ENCODE assay signal across 13 mouse cellular contexts in genomic region chr11:117030018-117030417, GRCm38 (mm10).
DNase-seq lines count a peak whose midpoint lies in the region; ATAC-seq lines count a peak whose summit lies in the region.
"Had no signal": no experiment of that assay in that cellular context is flagged by ENCODE, and none has a peak within 500 bp of the region (broad histone marks: within the 10 kb centered on the region; RNA-seq: fewer than 3 reads in every experiment).

No protein-coding gene starts in this region.

- no peaks in the 10 kb centered on the region for H3K9me3 ChIP-seq in heart, embryonic 11.5 days (replicated peaks; ENCODE audit: control insufficient read depth, low read length)
- 0 out of 2 replicates have a peak, but pooled peaks cover 4% of the 10 kb centered on the region for H3K9me3 ChIP-seq in midbrain, embryonic 10.5 days (replicated peaks)
- H3K9me3 ChIP-seq in midbrain, embryonic 11.5 days (ENCODE audit: control insufficient read depth, low read length) = no peaks in the 10 kb centered on the region
- H3K9me3 ChIP-seq in hindbrain, embryonic 16.5 days (ENCODE audit: control insufficient read depth, low read length) = no peaks in the 10 kb centered on the region
- H3K9me3 ChIP-seq in neural tube, embryonic 15.5 days (replicated peaks) = no peaks in the 10 kb centered on the region

- 0 out of 2 replicates have a peak overlapping the region, but pooled peaks have one; percentile 34 for H3K9ac ChIP-seq in heart, embryonic 11.5 days (ENCODE audit: low read depth, low read length)
- H3K9ac ChIP-seq in midbrain, embryonic 11.5 days (ENCODE audit: low read length) = no peak overlapping the region
- no peak overlapping the region for H3K9ac ChIP-seq in hindbrain, embryonic 16.5 days (ENCODE audit: low read depth, low read length)
- no peak overlapping the region for H3K9ac ChIP-seq in neural tube, embryonic 15.5 days (replicated peaks)

- peak overlapping the region; percentile 19; the same call in 1 of the 2 replicates for H3K4me2 ChIP-seq in heart, embryonic 11.5 days
- no peak overlapping the region for H3K4me2 ChIP-seq in midbrain, embryonic 11.5 days
- no peak overlapping the region for H3K4me2 ChIP-seq in hindbrain, embryonic 16.5 days (ENCODE audit: low read length)
- H3K4me2 ChIP-seq in neural tube, embryonic 15.5 days = no peak overlapping the region

- intact Hi-C loops in heart, postnatal 36 days (cut with DNase I) = no loop called here

- 0 out of 2 replicates have a peak, but pooled peaks cover 3% of the 10 kb centered on the region for H3K27me3 ChIP-seq in heart, embryonic 11.5 days (ENCODE audit: control insufficient read depth, insufficient read depth, low read length)
- peaks cover 8% of the 10 kb centered on the region for H3K27me3 ChIP-seq in midbrain, embryonic 10.5 days (ENCODE audit: low read depth, poor library complexity, severe bottlenecking)
- H3K27me3 ChIP-seq in midbrain, embryonic 11.5 days (ENCODE audit: control insufficient read depth, insufficient read depth, low read length) = no peaks in the 10 kb centered on the region
- H3K27me3 ChIP-seq in hindbrain, embryonic 16.5 days (replicated peaks; ENCODE audit: control insufficient read depth, insufficient read depth, low read length) = no peaks in the 10 kb centered on the region
- no peaks in the 10 kb centered on the region for H3K27me3 ChIP-seq in neural tube, embryonic 15.5 days (replicated peaks)

- no peak for ATAC-seq in heart, embryonic 11.5 days (replicated peaks; ENCODE audit: insufficient number of reproducible peaks, low FRiP score, low TSS enrichment)
- no peak for ATAC-seq in midbrain, embryonic 11.5 days (ENCODE audit: low FRiP score)
- no peak for ATAC-seq in hindbrain, embryonic 16.5 days
- ATAC-seq in neural tube, embryonic 15.5 days (ENCODE audit: low FRiP score) = no peak

- 24% methylated on average over 3 of the region's 3 CpGs for WGBS in heart, embryonic 11.5 days (ENCODE audit: insufficient replicate concordance)
- WGBS in midbrain, embryonic 10.5 days = 72% methylated on average over 3 of the region's 3 CpGs
- 60% methylated on average over 3 of the region's 3 CpGs for WGBS in midbrain, embryonic 11.5 days
- 24% methylated on average over 3 of the region's 3 CpGs for WGBS in hindbrain, embryonic 16.5 days
- WGBS in neural tube, embryonic 15.5 days = 9% methylated on average over 3 of the region's 3 CpGs

- peaks cover 24% of the 10 kb centered on the region for H3K4me1 ChIP-seq in heart, embryonic 11.5 days (ENCODE audit: control insufficient read depth, insufficient read depth, low read length)
- peaks cover 38% of the 10 kb centered on the region for H3K4me1 ChIP-seq in midbrain, embryonic 10.5 days
- H3K4me1 ChIP-seq in midbrain, embryonic 11.5 days (ENCODE audit: control insufficient read depth, insufficient read depth, low read length) = no peaks in the 10 kb centered on the region
- peaks cover 29% of the 10 kb centered on the region for H3K4me1 ChIP-seq in hindbrain, embryonic 16.5 days (ENCODE audit: control insufficient read depth, insufficient read depth, low read depth, low read length)
- H3K4me1 ChIP-seq in neural tube, embryonic 15.5 days = peaks cover 45% of the 10 kb centered on the region

- H3K36me3 ChIP-seq in heart, embryonic 11.5 days (ENCODE audit: control insufficient read depth, insufficient read depth, low read length) = no peaks in the 10 kb centered on the region
- H3K36me3 ChIP-seq in midbrain, embryonic 10.5 days = no peaks in the 10 kb centered on the region
- no peaks in the 10 kb centered on the region for H3K36me3 ChIP-seq in midbrain, embryonic 11.5 days (ENCODE audit: control insufficient read depth, insufficient read depth, low read length)
- H3K36me3 ChIP-seq in hindbrain, embryonic 16.5 days (ENCODE audit: control insufficient read depth, insufficient read depth, low read length) = no peaks in the 10 kb centered on the region
- H3K36me3 ChIP-seq in neural tube, embryonic 15.5 days = no peaks in the 10 kb centered on the region
- H3K36me3 ChIP-seq: G1E had no signal

- no peak overlapping the region for H3K4me3 ChIP-seq in heart, embryonic 11.5 days (ENCODE audit: low read depth, low read length)
- H3K4me3 ChIP-seq in midbrain, embryonic 10.5 days = no peak overlapping the region
- no peak overlapping the region for H3K4me3 ChIP-seq in midbrain, embryonic 11.5 days (ENCODE audit: low read depth, low read length)
- no peak overlapping the region for H3K4me3 ChIP-seq in hindbrain, embryonic 16.5 days (ENCODE audit: low read length)
- no peak overlapping the region for H3K4me3 ChIP-seq in neural tube, embryonic 15.5 days (replicated peaks)

- H3K27ac ChIP-seq in heart, embryonic 11.5 days (ENCODE audit: low read depth, low read length) = no peak overlapping the region
- H3K27ac ChIP-seq in midbrain, embryonic 10.5 days (replicated peaks) = 0 out of 2 replicates have a peak overlapping the region, but pooled peaks have one; percentile 23
- H3K27ac ChIP-seq in midbrain, embryonic 11.5 days (ENCODE audit: low read depth, low read length) = no peak overlapping the region
- peak overlapping the region; percentile 3; the same call in 1 of the 2 replicates for H3K27ac ChIP-seq in hindbrain, embryonic 16.5 days (ENCODE audit: low read depth, low read length)
- H3K27ac ChIP-seq in neural tube, embryonic 15.5 days (replicated peaks) = peak overlapping the region; percentile 49
- H3K27ac ChIP-seq: stomach, postnatal 0 days had no signal

- no peak for DNase-seq in heart, postnatal 36 days
- no peak for DNase-seq in midbrain, embryonic 10.5 days (ENCODE audit: low spot score)
- no peak for DNase-seq in midbrain, embryonic 11.5 days (ENCODE audit: low spot score, missing footprints)
- DNase-seq in adrenal gland, postnatal 25 days = no peak
- no peak for DNase-seq in adrenal gland, adult 2 months
- DNase-seq: cerebellum, adult 2 months; kidney, postnatal 10 days; spleen, adult 18-20 months had no signal

Comparison
In these comparisons a context has a peak if more than half of its experiments do, and no peak if none do; other contexts are left out.
1. H3K27ac ChIP-seq: peak in midbrain, embryonic 10.5 days (single experiment), hindbrain, embryonic 16.5 days (single experiment) and neural tube, embryonic 15.5 days (single experiment); none in heart, embryonic 11.5 days (single experiment) and midbrain, embryonic 11.5 days (single experiment).